Mouse (Mus musculus): ENCODE data around the gene Nova2. TPM values are rescaled to one million over a fixed set of nuclear protein-coding genes. Genes with fewer than 3 reads are reported as not detected.

The Nova2 gene
- polyA plus RNA-seq, 1 experiment: not detected

GRCm38 (mm10) chr7:18893651-18894430, 31.8 kb upstream of the Nova2 start:
- Histone ChIP-seq H3K4me3 (replicated peaks) (peak overlapping the region; percentile 15), H3K27me3 (ENCODE audit: control insufficient read depth) (peaks cover 19% of the 10 kb centered on the region), H3K9me3 (ENCODE audit: control insufficient read depth, low read length) (no peaks in the 10 kb centered on the region), H3K36me3 (ENCODE audit: control insufficient read depth) (peaks cover 13% of the 10 kb centered on the region), H3K4me1 (ENCODE audit: control insufficient read depth) (peaks cover 21% of the 10 kb centered on the region)
- no peak for TF ChIP-seq TAL1 (IDR thresholded peaks at IDR 0.05; ENCODE audit: low read length)
- TF ChIP-seq GATA1 (IDR thresholded peaks at IDR 0.05; ENCODE audit: low read length): no peak

- TF ChIP-seq TAL1 (IDR thresholded peaks at IDR 0.05; ENCODE audit: low read length) (no peak), GATA1 (IDR thresholded peaks at IDR 0.05; ENCODE audit: low read length) (no peak)
- H3K4me1 ChIP-seq (ENCODE audit: control insufficient read depth): peaks cover 21% of the 10 kb centered on the region
- H3K9me3 ChIP-seq (ENCODE audit: control insufficient read depth, low read length): no peaks in the 10 kb centered on the region
- peaks cover 35% of the 10 kb centered on the region for H3K36me3 ChIP-seq (ENCODE audit: control insufficient read depth)
- H3K27me3 ChIP-seq (ENCODE audit: control insufficient read depth): peaks cover 19% of the 10 kb centered on the region
- no peak overlapping the region for H3K4me3 ChIP-seq (replicated peaks)
These were observed 29.2 kb upstream of the Nova2 start for GRCm38 (mm10) chr7:18896536-18896935.

DNA sequence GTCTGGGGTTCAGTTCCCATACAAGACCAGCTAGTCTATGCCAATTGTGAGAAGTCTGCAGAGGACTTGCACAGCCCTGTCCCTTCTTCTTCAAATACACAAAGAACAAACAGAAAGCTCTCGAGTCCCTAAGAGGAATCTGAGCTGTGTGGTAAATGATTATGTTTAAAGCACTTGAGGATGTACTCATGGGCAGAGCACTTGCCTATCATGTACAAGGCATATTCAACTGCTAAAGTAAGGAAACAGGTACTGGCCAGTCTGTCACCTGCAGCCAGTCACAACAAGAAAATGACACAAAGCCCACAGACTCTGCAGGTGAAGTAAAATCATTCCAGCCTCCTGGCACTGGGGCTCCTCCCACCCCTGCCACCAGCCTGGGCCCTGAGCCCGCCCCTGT, 25.2 kb upstream of the Nova2 start:
- H3K36me3 ChIP-seq (ENCODE audit: control insufficient read depth): peaks cover 55% of the 10 kb centered on the region

GRCm38 (mm10) chr7:18902486-18902885, 23.2 kb upstream of the Nova2 start:
- Histone ChIP-seq H3K9me3 (ENCODE audit: control insufficient read depth, low read length) (no peaks in the 10 kb centered on the region), H3K4me1 (ENCODE audit: control insufficient read depth) (peaks cover 11% of the 10 kb centered on the region), H3K4me3 (replicated peaks) (no peak overlapping the region), H3K27me3 (ENCODE audit: control insufficient read depth) (no peaks in the 10 kb centered on the region), H3K36me3 (ENCODE audit: control insufficient read depth) (peaks cover 57% of the 10 kb centered on the region)
- TF ChIP-seq GATA1 (IDR thresholded peaks at IDR 0.05; ENCODE audit: low read length) (no peak), TAL1 (IDR thresholded peaks at IDR 0.05; ENCODE audit: low read length) (no peak)

More for the DNA sequence above, 25.2 kb upstream of the Nova2 start:
- no peak overlapping the region for H3K4me3 ChIP-seq (replicated peaks)
- H3K9me3 ChIP-seq (ENCODE audit: control insufficient read depth, low read length): no peaks in the 10 kb centered on the region
- H3K27me3 ChIP-seq (ENCODE audit: control insufficient read depth): no peaks in the 10 kb centered on the region
- H3K4me1 ChIP-seq (ENCODE audit: control insufficient read depth): peaks cover 9% of the 10 kb centered on the region; the same call in 1 of the 2 replicates
- TF ChIP-seq TAL1 (IDR thresholded peaks at IDR 0.05; ENCODE audit: low read length) (no peak), GATA1 (IDR thresholded peaks at IDR 0.05; ENCODE audit: low read length) (no peak)

DNA sequence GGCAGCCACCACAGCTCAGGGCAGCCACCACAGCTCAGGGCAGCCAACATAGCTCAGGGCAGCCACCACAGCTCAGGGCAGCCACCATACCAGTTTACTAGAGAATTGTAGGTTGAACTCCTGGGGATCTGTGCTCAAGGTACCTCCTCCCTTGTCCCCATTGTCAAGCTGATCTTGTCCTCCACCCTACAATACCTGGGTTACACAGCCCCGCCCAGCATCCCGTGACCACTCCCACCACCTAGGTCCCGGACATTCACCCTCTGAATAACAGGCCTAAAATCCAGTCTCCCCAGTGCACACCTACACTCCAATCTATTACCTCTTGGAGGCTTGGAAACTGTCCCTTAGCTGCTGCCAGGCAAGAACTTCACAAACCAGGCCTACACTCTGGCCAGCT, 20.7 kb upstream of the Nova2 start:
- Histone ChIP-seq H3K4me3 (replicated peaks) (no peak overlapping the region), H3K9me3 (ENCODE audit: control insufficient read depth, low read length) (no peaks in the 10 kb centered on the region), H3K36me3 (ENCODE audit: control insufficient read depth) (peaks cover 41% of the 10 kb centered on the region), H3K4me1 (ENCODE audit: control insufficient read depth) (peaks cover 27% of the 10 kb centered on the region), H3K27me3 (ENCODE audit: control insufficient read depth) (no peaks in the 10 kb centered on the region)
- TF ChIP-seq GATA1 (IDR thresholded peaks at IDR 0.05; ENCODE audit: low read length): no peak
- no peak for TF ChIP-seq TAL1 (IDR thresholded peaks at IDR 0.05; ENCODE audit: low read length)

- peak overlapping the region; percentile 78 for H3K4me3 ChIP-seq (replicated peaks)
- TF ChIP-seq TAL1 (IDR thresholded peaks at IDR 0.05; ENCODE audit: low read length) (no peak), GATA1 (IDR thresholded peaks at IDR 0.05; ENCODE audit: low read length) (no peak)
- no peaks in the 10 kb centered on the region for H3K9me3 ChIP-seq (ENCODE audit: control insufficient read depth, low read length)
- peaks cover 5% of the 10 kb centered on the region; the same call in 1 of the 2 replicates for H3K27me3 ChIP-seq (ENCODE audit: control insufficient read depth)
- H3K36me3 ChIP-seq (ENCODE audit: control insufficient read depth): peaks cover 8% of the 10 kb centered on the region
- peaks cover 34% of the 10 kb centered on the region for H3K4me1 ChIP-seq (ENCODE audit: control insufficient read depth)
These were observed 15.9 kb upstream of the Nova2 start for GRCm38 (mm10) chr7:18909797-18910196.

DNA sequence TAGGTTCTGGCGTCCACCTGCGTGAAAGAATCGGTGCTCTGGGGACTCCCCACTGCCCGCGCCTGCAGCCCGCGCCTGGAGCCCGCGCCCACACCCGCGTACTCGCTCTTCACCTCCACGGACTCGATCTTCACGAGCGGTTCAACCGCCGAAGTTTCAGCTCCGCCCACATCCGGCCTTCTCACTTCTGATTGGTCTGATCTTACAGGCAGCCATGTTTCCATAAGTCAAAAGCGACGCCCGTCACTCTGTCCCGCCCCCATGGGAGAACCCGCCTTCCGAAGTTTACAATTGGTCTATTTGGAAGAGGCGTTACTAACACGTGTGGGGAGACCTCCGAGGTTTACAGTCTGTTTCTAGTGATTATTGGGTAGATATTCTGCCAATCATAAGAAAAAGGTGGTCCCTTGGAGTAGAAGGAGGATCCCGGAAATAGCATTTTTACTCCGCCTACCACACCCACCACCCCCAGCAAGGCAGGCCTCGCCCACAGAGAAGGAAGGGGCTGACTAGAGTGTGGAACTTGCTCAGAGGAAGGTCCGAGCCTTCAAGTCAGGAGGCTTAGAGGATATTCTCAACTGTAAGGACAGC, 15.4 kb upstream of the Nova2 start, which contains the start of gene Ccdc61:
Gene Ccdc61 (minus strand): TSS at position 175 of the 591 bp plus-strand sequence.
- Histone ChIP-seq H3K4me3 (replicated peaks) (peak within 1 kb of the TSS; percentile 78), H3K4me1 (ENCODE audit: control insufficient read depth) (peaks cover 29% of the 10 kb centered on the region), H3K36me3 (ENCODE audit: control insufficient read depth) (peaks cover 8% of the 10 kb centered on the region), H3K27me3 (ENCODE audit: control insufficient read depth) (peaks cover 5% of the 10 kb centered on the region; the same call in 1 of the 2 replicates), H3K9me3 (ENCODE audit: control insufficient read depth, low read length) (no peaks in the 10 kb centered on the region)
- TF ChIP-seq TAL1 (IDR thresholded peaks at IDR 0.05; ENCODE audit: low read length) (no peak), GATA1 (IDR thresholded peaks at IDR 0.05; ENCODE audit: low read length) (no peak)

DNA sequence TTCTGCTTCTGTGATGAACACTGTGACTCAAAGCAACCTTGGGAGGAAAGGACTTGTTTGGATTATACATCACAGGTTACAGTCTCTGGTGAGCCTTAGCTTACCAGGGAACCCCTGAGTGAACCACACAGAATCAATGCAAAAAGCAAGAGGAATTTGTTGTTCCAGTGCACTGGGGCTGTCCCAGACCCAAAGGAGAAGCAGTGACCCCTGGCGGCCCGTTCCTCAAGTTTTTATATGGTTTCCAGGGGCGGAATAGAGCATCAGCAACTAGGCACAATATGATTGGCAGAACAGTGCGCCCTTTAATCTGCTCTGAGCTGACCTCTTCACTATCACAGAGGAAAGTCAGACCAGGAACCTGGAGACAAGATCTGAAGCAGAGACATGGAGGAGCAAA, 9.4 kb upstream of the Nova2 start:
- Histone ChIP-seq H3K27me3 (ENCODE audit: control insufficient read depth) (peaks cover 14% of the 10 kb centered on the region), H3K4me3 (replicated peaks) (no peak overlapping the region), H3K4me1 (ENCODE audit: control insufficient read depth) (peaks cover 3% of the 10 kb centered on the region), H3K9me3 (ENCODE audit: control insufficient read depth, low read length) (no peaks in the 10 kb centered on the region), H3K36me3 (ENCODE audit: control insufficient read depth) (no peaks in the 10 kb centered on the region)
- no peak for TF ChIP-seq TAL1 (IDR thresholded peaks at IDR 0.05; ENCODE audit: low read length)
- TF ChIP-seq GATA1 (IDR thresholded peaks at IDR 0.05; ENCODE audit: low read length): no peak

DNA sequence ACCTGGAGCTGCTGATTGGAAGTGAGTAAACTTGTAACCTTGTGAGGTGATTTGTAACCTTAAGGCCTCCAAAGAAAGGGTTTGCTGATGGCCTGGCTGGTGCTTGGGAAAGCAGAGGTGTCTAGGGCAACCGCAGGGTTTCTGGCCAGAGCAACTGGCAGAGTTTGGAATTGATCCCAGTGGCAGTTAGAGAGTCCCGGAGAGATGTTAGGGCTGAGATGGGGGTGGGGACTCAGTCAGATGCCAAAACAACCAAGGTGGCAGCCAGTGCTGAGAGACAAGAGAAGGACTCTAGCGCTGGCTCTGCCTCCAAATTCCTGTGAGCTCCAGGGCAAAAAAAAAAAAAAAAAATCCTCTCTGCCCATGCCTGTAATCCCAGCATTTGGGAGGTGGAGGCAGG, 7.8 kb upstream of the Nova2 start:
- Histone ChIP-seq H3K9me3 (ENCODE audit: control insufficient read depth, low read length) (no peaks in the 10 kb centered on the region), H3K4me1 (ENCODE audit: control insufficient read depth) (no peaks in the 10 kb centered on the region; the same call in 1 of the 2 replicates), H3K4me3 (replicated peaks) (no peak overlapping the region), H3K27me3 (ENCODE audit: control insufficient read depth) (peaks cover 18% of the 10 kb centered on the region), H3K36me3 (ENCODE audit: control insufficient read depth) (no peaks in the 10 kb centered on the region)
- no peak for TF ChIP-seq TAL1 (IDR thresholded peaks at IDR 0.05; ENCODE audit: low read length)
- no peak for TF ChIP-seq GATA1 (IDR thresholded peaks at IDR 0.05; ENCODE audit: low read length)
